Mouse (Mus musculus) embryonic fibroblast, embryonic 13.5 days (primary cell): ENCODE results near the gene Prokr2.

Experiments
- CTCF ChIP-seq: IDR thresholded peaks from 2 replicates; pipeline ENCODE4 v1.5.1; 2011; ENCODE audit warnings: mild to moderate bottlenecking, control low read depth, low read length, moderate library complexity, borderline replicate concordance; ENCODE audit not compliant: insufficient read depth
- POLR2A ChIP-seq: IDR thresholded peaks from 2 replicates; pipeline ENCODE4 v1.6.1; 2011; ENCODE audit warnings: low read depth, mild to moderate bottlenecking, control low read depth, low read length, moderate library complexity

DNA sequence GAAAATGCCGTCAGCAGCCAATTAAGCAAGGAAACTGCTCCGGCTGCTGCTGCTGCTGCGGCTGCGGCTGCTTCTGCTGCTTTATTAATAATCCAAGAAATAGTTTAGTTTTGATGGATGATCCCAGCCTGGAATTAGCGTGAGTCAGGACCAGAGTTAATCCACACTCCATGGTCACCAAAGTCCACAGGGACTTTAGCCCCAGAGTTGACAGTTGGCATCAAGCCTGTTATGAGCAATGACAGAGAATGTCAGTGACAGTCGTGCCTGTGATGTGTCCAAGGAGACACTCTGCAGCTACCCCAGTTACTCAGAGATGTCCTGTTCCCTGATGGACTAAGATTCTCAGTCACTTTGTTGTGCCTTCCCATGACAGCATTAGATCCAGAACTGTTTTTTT lies 40.3 kb upstream of the Prokr2 start:
- TF ChIP-seq CTCF (no peak), POLR2A (no peak)
